Mouse (Mus musculus) 3T3-L1 (cell line): ENCODE measurements around the gene Ank3.

ENCODE experiments used
- DNase-seq: peaks from one replicate; pipeline ENCODE4 v3.0.0-alpha.2; 2015; ENCODE audit warnings: low read depth, low spot score

The Ank3 gene

DNA sequence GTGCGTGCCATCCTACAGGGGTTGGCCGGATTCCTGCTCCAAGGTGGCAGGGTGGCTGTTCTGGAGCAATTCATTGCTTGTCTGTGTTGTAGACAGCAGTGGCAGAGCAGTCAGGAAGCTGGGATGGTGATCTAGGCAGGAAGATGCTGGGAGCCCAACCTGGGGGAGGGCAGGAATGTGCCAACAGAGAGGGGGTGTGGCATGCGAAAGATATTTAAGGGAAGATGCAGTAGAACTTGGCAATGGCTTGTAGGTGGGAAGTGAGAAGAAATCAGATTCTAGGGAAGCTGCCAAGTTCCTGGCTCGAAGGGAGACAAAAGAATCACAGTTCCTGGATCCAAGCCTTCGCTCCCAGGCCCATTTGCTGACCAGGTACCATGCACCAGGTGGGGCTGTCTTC, 312.2 kb downstream of the Ank3 start:
- peak; percentile 60 for DNase-seq

DNA sequence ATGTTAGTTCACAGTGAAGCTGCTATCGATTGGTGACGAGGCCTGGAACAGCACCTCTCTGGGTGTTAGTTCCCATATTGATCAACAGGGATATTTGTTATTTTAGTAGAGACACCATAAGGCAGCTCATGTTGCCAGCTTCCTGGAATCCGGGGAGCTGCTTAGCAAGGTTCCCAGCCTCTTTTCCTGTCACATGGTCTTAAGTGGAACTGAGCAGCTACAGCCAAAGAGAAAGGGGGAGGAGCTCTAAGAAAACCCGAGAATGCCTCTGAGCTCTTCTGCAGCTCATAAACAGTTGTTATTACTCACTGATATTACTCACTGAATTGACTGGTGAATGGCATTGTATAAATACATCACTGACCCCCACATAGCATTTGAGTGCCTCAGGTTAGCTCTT, 318.3 kb downstream of the Ank3 start:
- peak; percentile 65 for DNase-seq

DNA sequence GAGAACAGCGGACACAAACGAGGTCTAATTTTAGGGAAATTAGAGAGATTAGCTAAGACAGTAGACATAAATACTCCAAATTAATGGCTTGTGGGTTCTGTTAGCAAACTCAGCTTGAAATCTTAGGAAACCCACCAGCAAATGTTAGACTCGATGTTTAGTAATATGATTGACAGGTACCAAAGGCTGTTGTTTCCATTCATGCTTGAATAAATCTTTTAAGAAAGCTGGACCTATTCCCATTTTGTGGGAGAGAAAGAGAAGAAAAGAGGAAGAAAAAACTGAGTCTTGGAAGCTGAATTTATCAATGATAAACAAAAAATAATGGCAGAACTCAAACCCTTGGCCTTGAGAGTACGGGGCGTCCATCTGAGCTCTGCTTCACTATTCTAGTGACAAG, 320.8 kb downstream of the Ank3 start:
- no peak for DNase-seq

DNA sequence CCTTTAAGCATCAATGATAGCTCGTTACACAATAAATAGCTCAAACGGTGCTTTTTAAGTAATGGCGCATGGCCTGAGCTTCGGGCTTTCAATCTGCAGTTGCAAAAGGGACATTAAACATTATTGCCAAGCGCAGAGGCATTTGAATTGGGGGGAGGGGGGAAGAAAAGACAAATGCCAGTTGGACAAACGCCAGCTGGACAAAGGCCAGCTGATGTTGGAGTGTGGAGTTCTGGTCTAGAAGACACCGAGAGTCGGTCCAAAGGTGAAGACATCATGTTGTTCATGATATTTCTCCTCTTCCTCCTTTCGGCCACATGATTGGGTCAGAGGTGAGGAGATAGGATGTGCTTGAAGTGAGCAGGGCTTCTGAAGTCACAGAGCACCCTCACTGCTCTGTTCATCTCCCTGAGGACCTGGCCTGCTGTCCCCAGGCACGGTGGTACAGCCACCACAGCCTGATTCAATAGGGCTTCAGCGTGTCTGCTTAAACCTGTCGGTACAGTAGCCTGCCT, 321.4 kb downstream of the Ank3 start:
- DNase-seq: no peak

DNA sequence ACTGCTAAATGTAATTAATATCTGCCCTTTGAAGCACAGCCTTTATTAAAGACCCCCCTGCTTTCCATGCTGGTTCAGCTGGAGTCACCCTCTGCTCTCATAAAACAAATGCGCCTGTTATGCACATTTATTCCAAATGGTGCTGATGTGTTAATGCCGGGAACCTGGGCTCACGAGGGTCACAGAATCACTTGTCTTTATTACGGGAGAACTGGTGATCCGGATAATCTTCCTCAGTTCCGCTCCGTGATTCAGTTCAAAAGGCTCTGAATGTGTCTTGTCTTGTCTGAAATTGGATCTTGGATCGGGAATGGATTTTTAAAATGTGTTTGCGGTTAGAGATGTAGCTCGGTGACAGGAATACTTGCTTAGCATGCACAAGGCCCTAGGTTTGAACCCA, 321.9 kb downstream of the Ank3 start:
- DNase-seq: no peak

DNA sequence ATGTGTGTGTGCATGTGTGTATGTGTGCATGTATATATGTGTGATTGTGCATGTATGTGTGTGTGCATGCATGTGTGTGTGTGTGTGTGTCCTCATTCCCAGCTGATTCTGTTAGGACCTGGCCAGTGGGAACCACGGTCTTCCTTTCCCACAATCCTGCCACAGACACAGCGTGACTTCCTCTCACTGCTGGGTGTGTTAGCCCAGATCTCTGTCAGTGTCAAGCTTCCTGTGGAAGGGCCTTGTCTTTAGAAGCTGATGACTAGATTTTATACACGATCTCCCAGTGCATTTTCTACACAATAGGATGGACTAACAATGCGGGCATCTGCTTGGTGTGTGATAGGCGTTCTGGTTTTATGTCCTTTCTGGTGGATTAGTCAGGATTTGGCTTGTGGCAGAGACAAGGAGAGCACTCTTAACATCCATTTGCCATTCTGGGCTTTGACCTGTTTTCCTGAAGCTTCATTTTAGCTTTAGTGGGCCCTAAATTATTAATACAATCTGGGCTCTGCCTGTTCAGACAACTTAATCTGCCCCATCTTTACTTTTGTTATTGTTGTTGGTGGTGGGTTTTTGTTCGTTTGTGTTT, 322.4 kb downstream of the Ank3 start:
- no peak for DNase-seq

DNA sequence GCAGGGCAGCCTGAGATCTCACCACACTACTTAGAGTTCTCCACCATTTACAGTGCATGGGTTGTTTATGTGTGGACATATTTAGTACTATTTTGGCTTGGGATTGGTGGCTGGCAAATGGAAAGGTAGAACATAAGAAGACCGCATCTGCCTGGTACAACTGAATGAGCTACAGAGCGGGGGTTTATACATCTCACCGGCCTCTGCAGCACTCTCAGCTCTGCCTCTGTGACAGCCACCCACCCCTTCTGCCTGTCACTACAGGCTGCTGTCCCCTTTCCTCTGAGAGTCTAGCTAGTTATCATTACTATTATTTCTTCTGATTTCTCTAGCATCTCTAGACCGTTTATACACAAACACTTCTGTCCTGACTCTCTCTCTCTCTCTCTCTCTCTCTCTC, 325.6 kb downstream of the Ank3 start:
- DNase-seq: no peak

DNA sequence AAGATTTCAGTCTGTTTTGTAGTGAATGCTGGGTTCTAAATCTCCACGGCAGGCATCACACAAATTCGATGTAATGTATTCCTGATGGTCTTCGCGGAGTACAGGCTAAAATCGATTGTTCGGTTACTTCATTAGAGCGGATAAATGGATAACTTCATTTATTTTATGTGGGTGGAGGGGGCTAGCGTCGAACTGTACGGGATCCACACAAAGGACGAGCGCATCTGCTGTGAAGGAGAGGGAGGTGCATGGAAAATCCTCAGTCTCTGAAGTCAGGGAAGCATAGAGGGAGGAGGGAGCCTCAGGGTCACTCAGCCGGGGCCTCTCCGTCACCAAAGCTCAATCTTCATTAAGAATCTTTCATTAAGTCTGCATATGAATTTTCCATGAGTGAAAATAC, 326.5 kb downstream of the Ank3 start:
- DNase-seq: no peak

DNA sequence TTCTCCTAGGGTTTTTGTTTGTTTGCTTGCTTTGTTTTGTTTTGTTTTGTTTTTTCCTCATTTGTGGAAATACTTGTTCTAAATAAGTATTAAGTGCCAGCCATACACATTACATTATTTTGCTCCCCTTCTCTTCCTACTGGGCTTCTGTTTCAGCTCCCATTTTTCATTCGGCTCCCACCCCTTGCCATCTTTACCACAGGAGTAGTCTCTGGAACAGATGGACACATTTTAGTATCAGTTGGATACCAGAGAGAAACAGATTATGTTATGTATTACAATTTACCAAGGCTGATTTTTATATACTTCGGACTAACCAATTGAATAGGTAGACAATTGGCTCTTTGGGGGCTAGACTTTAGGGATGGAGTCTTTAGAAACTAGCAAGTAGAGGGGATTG, 327.7 kb downstream of the Ank3 start:
- no peak for DNase-seq

DNA sequence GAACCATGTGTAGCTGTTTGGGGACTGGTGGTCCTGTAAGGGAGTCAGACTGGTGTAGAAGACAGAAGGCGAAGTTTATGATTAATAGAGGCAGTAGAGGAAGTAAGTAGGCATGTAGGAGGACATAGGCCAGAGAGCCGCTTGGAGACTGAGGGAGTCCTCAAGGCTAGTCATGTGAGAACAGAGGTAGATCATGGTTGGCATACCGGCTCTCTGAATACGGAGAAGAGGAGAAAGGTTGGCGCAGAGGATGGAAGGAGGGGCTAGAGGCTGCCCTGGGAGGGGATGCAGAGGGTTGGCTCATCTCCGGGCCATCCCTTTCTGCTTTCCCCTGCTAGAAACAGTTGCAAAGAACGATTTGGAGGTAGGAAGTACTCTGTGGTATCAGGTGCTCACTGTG, 328.2 kb downstream of the Ank3 start:
- no peak for DNase-seq

DNA sequence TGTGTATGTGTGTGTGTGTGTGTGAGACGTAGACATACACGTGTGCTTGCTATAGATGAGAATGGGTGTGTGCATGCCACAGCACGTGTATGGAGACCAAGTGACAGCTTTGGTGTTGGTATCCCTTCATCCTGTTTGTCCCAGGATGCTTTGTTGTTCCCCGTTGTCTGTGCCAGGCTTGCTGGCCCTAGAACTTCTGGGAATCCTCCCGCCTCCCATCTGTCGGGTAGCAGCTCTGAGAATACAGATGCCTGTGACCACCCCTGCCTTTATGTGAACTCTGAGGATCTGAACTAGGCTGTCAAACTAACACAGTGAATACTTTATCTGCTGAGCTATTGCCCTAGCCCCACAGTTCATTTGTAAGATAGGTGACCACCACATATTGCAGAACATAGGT, 330.3 kb downstream of the Ank3 start:
- DNase-seq: no peak

DNA sequence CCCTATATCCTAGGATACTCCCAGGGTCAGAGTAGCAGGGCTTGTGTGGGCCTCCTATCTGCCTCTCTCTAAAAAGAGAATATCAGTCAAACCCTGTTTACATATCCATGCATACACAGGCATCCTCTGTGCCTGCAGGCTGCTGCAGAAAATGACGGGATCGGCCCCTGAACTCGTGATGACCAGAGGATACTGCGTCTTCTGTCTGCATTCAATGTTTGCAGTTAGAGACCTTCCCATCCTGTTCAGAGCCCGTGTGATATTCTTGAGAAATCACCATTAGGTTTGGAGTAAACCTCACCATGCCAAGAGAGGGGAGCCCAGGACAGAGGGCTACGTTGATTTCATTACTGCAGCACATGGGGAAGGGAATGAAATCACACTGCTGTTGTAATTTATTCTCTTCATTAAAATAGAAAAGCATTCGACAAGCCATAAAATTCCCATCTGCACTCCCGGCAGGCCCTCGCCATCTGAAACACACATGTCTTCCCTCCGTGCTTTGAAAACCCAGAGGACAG, 331.8 kb downstream of the Ank3 start:
- DNase-seq: no peak

DNA sequence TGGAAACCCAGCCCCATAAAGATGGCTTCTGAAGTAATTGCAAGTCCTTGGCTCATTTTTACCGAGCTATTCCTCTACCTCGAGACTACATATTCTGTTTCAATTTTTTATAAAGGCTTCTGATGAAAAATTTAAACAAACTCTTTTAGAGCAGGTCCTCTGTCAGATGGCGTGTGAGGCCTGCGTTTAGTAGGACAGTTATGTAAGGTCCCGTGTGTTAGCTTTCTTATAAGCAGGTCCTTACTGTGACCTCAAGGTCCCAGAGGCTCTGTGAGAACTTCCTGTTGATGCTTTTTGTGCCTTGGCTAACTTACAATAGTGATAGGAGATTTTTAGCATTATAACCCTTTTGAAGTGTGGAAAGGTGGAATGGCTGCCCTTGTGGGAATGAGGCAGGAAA, 332.8 kb downstream of the Ank3 start:
- no peak for DNase-seq

DNA sequence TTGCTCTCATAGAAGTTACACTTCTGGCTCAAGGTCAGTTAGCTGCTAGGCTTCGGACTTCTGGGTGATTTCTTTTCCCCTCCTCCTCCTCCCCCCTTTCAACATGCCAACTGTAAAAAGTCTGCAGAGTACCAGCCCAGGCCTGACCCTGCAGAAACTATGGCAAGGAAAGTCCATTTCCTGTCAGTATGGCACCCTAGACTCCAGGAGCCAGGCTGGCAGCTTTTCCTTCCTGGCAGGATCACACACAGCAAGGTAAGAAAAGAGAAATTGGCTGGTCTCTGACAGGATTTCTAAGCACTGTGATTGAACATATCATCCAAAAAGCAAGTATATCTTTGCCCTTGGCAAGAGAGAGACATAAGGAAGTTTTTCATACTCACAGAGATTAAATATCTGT, 333.3 kb downstream of the Ank3 start:
- DNase-seq: no peak

DNA sequence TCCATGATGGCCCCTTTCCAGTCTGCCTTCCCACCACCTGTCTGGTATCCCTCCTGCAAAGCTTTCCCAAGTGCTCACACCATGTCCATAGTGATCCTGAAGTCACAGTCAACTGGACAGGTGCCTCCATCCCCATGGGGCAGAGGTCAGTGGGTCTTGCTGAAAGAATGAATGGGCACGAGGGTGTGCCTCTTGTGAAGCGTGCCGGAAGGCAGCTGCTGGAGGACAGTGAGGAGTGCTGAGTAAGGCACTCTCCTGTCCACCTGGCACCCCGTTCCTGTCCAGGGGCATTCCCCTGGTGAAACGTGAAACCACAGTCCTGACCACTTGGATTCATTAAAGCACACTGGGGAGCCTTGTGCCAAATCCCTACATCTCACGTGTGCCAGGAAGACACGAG, 337.7 kb downstream of the Ank3 start:
- peak; percentile 53 for DNase-seq

DNA sequence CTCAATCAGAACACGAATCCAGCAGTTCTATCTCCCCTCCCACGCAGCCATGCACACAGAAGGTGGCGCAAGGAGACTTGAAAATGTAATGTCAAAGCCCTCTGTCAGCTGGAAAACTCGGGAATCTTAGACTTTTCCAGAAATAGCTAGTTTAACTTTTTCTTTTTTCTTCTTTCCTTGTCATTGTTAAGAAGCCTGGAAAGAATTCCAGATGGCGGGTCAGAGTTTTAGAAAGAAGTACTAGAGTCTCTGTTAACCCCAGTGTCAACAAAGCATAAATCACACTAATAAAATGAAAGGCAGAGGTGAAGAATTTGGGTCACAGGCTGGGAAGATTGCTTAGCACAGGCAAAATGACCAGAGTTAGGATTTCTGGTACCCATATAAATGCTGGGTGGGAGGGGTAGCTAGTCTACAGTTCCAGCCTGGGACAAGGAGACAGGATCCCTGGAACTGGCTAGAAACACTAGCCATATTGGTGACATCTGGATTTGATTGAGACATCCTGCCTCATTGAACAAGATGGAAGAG, 340.2 kb downstream of the Ank3 start:
- peak; percentile 85 for DNase-seq

DNA sequence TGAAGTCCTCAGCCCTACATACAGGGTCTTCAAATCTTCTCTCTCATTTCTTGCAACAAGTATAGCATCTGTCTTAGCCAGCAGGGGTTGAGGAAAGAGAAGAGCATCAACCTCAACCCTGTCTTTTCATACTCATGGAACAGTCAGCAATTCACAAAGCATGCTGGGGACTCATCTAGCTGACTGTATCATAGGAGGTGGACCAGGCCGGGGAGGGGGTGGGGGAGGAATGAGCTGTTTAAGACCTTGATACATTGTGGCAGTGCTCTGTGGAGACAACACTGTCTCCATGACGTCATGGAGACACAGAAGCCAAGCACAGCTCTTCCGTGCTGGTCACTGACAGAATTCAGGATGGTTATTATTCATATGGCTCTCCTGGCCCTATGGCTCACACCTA, 344.0 kb downstream of the Ank3 start:
- no peak for DNase-seq

DNA sequence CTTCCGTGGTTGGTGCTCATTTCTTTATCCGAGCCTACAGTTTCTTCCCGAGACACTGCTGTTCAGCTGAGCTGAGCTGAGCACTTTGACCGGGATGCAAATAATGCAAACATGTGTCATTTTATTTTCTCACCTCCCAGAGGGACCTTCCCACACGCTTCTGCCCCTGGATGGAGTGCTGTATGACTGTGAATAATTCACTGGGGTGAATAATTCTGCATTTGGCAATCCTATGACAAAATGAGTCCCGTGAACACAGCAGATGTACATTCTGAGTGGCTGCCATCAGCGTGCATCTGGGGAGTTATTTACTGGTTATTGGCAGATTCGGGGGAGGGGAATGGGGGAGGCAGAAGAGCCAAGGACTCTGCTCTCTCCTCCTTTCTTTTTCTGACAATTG, 345.6 kb downstream of the Ank3 start:
- DNase-seq: peak; percentile 71

DNA sequence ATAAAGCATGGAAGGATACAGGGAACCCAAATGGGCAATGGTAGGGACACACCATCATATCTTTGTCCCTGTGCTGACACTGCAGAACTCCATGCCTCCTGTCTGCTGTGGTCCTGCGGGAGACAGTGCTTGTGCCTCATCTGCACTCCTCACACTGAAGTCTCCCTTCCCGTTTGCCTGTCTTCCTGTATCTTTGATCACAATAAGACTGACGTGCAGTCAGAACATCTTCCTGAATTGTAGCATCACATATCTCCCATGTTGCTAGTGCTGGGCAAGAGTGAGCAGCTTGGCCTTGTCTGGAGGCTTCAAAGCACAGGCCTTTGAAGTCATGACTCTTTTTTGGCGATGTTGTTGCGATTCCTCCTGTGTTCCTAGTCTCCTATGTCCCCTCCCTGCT, 346.3 kb downstream of the Ank3 start:
- no peak for DNase-seq

DNA sequence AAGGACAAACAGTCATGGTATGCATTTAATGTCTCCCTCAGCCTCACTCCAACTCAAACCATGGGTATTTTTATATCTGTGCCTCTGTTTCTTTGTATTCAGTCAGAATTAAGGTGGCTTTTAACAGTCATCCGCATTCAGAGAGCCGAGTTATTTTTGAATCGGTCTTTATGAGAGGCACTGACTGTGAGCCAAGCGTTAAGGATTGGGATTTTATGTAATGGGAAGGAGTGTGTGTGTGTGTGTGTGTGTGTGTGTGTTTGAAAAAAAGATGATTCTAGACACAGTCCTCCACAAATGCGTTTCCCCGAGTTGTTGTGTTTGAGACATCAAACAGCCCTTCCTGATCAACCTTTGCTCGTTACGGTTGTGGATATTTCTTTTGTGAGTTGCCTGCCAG, 347.7 kb downstream of the Ank3 start:
- DNase-seq: no peak

DNA sequence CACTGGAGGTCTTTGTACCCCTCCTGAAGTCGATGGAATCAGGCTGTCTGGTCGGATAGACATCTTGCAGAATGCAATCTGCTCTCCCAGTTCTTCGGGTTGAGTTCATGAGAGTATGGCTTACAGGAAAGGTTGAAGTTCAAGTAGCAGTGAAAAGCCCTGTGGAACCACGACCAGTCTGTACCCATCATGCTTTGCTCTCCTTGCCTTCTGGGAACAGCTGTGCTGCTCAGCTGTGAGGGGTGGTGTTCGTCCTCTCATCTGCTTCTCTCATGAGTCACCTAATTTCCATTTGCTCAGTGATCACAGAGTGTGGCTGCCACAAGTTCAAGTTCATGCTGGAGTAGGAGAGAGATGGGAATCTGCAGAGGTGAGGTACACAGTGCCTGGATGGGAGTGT, 348.2 kb downstream of the Ank3 start:
- DNase-seq: peak; percentile 22

DNA sequence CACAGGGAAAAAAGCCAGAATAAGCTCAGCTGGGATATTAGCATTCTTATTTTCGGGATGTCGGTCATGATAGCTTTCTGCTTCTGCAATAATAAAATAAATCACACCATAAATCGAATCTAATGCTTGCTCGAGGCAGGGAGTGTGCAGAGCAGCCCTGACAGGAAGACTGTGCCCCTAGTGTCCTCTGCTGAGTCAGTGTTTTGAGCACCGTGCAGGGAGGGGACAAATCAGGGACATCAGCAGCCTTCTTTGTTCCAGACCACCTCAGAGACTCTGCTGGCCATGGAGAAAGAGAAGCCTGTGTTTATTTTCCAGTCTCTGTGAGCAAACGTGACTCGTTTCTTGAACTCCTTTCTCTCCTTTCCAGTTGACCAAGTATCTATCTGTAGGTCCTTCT, 352.8 kb downstream of the Ank3 start:
- no peak for DNase-seq

DNA sequence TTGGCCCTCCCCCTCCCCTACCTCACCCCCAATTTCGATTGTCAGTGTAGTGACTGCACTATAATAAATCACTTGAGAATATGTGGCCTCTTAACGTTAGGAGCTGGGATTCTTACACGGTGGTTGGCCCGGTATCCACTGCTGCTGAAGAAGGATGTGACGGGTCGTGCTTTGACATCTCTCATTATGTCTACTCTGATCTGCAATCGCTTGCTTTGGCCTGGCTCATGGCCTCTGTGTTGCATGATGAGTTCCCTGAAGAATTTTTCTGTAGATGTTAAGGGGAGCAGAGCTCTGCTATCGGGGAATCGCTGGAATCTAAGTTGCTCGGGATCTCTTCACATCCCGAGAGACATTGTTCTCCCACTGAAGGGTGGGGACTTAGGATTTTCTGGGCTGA, 354.9 kb downstream of the Ank3 start:
- no peak for DNase-seq
